8 mouse cellular contexts compared by ENCODE assay signal in genomic region chr11:106216730-106217490, GRCm38 (mm10). TPM values are rescaled to one million over a fixed set of nuclear protein-coding genes. Genes with fewer than 3 reads are reported as not detected.
A peak's percentile ranks its signal among the peaks of the same experiment; 100 is the strongest.
DNase-seq lines count a peak whose midpoint lies in the region; ATAC-seq and TF ChIP-seq lines count a peak whose summit lies in the region.

TSS of gene Ddx42 (plus strand) at chr11:106216926.

- H3K27me3 ChIP-seq in hindbrain, embryonic 10.5 days (ENCODE audit: insufficient read depth, poor library complexity, severe bottlenecking) = no peaks in the 10 kb centered on the region
- no peaks in the 10 kb centered on the region for H3K27me3 ChIP-seq in lung, postnatal 0 days (replicated peaks; ENCODE audit: insufficient read depth, low read length)

- H3K4me1 ChIP-seq in hindbrain, embryonic 10.5 days (replicated peaks) = peaks cover 29% of the 10 kb centered on the region
- H3K4me1 ChIP-seq in lung, postnatal 0 days (ENCODE audit: insufficient read depth, low read depth, low read length) = peaks cover 10% of the 10 kb centered on the region; the same call in 1 of the 2 replicates

- under 1% methylated on average over 70 of the region's 70 CpGs for WGBS in hindbrain, embryonic 10.5 days
- under 1% methylated on average over 64 of the region's 70 CpGs for WGBS in lung, postnatal 0 days

- H3K4me3 ChIP-seq in hindbrain, embryonic 10.5 days = peak within 1 kb of the TSS; percentile 84
- peak within 1 kb of the TSS; percentile 99 for H3K4me3 ChIP-seq in lung, postnatal 0 days (ENCODE audit: low read depth, low read length)

- H3K4me2 ChIP-seq in lung, postnatal 0 days (replicated peaks; ENCODE audit: low read depth, low read length) = peak within 1 kb of the TSS; percentile 69

- peak within 1 kb of the TSS; percentile 95 for H3K27ac ChIP-seq in hindbrain, embryonic 10.5 days
- peak within 1 kb of the TSS; percentile 96 for H3K27ac ChIP-seq in lung, postnatal 0 days (ENCODE audit: low read length)

- H3K36me3 ChIP-seq in hindbrain, embryonic 10.5 days = peaks cover 19% of the 10 kb centered on the region
- H3K36me3 ChIP-seq in lung, postnatal 0 days (ENCODE audit: insufficient read depth, low read length) = no peaks in the 10 kb centered on the region

- H3K9ac ChIP-seq in lung, postnatal 0 days (replicated peaks; ENCODE audit: low read depth) = peak within 1 kb of the TSS; percentile 97

- TF ChIP-seq EP300 in lung, postnatal 0 days (IDR thresholded peaks at IDR 0.05) = peak; percentile 88

- peak; percentile 89 for ATAC-seq in frontal cortex, adult (ENCODE audit: low TSS enrichment)
- peak; percentile 91 for ATAC-seq in lung, postnatal 0 days

- peak; percentile 95 for DNase-seq in MN1 (ENCODE audit: low spot score)
- DNase-seq in cerebellum, adult 9-10 months = peak; percentile 93
- DNase-seq in hindbrain, embryonic 10.5 days (ENCODE audit: low spot score) = peak; percentile 91
- DNase-seq in layer of hippocampus, adult 9-11 months = peak; percentile 95
- DNase-seq in lung, postnatal 0 days (ENCODE audit: low spot score) = peak; percentile 98
- DNase-seq in ovary, postnatal 14 days (ENCODE audit: low spot score) = peak; percentile 77
- peak; percentile 93 for DNase-seq in thymus, postnatal 14 days

- H3K9me3 ChIP-seq in hindbrain, embryonic 10.5 days = no peaks in the 10 kb centered on the region
- no peaks in the 10 kb centered on the region for H3K9me3 ChIP-seq in lung, postnatal 0 days (ENCODE audit: low read length)

- no peak for TF ChIP-seq CTCF in lung, postnatal 0 days (IDR thresholded peaks at IDR 0.05)

RNA-seq across cellular contexts. Expression of gene Ddx42, which starts in this region (rescaled TPM):
- polyA plus RNA-seq in hindbrain, embryonic 10.5 days (2016; fragmentation: Nextera tagmentation; extraction: Ambion mirVana) = 85.6 and 98.1 TPM in 2 replicates
- 35.3 and 38.4 TPM in 2 replicates for polyA plus RNA-seq in lung, postnatal 0 days (2015; fragmentation: Nextera tagmentation; extraction: Ambion mirVana)

Comparison
In these comparisons a context has a peak if more than half of its experiments do, and no peak if none do; other contexts are left out.
1. Peak in every context shown above with its lines: DNase-seq, ATAC-seq, H3K4me3 ChIP-seq and H3K27ac ChIP-seq.